Mouse (Mus musculus): ENCODE results near the gene Hdac10.

The Hdac10 gene

GRCm38 (mm10) chr15:89075478-89076147 is 52.9 kb downstream of the Hdac10 start:
- in situ Hi-C loops (cut with MboI): no loop called here

DNA sequence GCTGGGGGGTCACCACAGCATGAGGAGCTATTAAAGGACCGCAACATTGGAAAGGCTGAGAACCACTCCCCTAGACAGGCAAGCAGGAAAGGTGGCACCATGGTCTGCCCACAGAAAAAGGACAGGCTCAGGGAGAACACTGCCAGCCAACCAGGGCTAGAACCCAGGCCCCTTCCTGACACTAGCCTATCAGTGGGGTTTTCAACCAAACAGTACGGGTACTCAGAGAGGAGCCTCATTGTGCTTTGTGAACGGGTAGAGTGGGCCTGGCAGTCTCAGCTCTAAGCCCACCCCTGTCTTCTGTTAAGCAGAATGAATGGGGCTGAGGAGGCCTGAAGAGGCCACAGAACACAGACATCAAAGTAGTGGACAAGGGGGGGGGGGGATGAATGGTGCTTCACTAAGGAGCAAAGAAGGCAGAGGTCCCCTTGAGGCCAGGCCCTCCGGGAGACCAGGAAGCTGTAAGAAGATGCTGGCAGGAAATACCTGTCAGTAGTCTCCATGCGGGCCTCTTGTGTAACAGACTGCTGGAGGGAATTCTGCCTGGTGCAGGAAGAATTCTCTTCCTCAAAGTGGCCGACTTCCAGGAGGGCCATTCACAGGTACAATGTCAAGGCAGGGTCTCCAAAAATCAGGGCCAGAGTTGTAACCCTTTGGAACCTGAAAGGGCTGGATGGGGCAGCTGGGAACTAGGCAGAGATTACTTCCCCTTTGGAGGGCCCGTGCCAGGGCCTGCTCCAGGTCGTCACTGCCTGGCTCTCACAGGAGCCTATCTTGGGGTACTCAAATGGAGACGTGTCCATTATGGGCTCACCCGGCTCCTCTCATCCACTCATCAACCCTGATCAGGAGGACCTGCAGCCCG is 53.7 kb downstream of the Hdac10 start, which contains the start of gene Trabd:
Gene Trabd, plus strand, starts transcription at position 512 of the 865 bp plus-strand sequence.
- in situ Hi-C loops (cut with MboI): no loop called here

- in situ Hi-C loops (cut with MboI): no loop called here
These were observed 54.4 kb downstream of the Hdac10 start for GRCm38 (mm10) chr15:89073993-89074603.
